Mouse (Mus musculus) liver, postnatal 0 days (tissue): ENCODE data around the gene Wrb. TPM values are rescaled to one million over a fixed set of nuclear protein-coding genes. Genes with fewer than 3 reads are reported as not detected.

ENCODE experiments used
- ATAC-seq: fragments of 200-750 bp; cut with Nextera tagmentation; 2 replicates; pipeline ENCODE4 v1.8.0; 2017; ENCODE audit warnings: mild to moderate bottlenecking, moderate library complexity
- DNase-seq: peaks from one replicate; pipeline ENCODE4 v3.0.0-alpha.2; 2016
- H3K27ac ChIP-seq: fragments of 300-500 bp; sonication (generic); 2 replicates; pipeline ENCODE4 v1.5.1; 2014; ENCODE audit warnings: antibody characterized with exemption, moderate library complexity, mild to moderate bottlenecking, low read depth
- H3K27me3 ChIP-seq: fragments of 300-500 bp; sonication (generic); 2 replicates; pipeline ENCODE4 v1.6.1; 2014; ENCODE audit warnings: low read length, control low read depth, mixed read lengths; ENCODE audit not compliant: insufficient read depth
- H3K36me3 ChIP-seq: fragments of 300-500 bp; sonication (generic); replicated peaks from 2 replicates; pipeline ENCODE4 v1.6.1; 2014; ENCODE audit warnings: mild to moderate bottlenecking, control low read depth, low read length, moderate library complexity, mixed read lengths; ENCODE audit not compliant: insufficient read depth
- H3K4me1 ChIP-seq: fragments of 300-500 bp; sonication (generic); 2 replicates; pipeline ENCODE4 v1.6.1; 2014; ENCODE audit warnings: antibody characterized with exemption, mild to moderate bottlenecking, control low read depth; ENCODE audit not compliant: insufficient read depth
- H3K4me2 ChIP-seq: fragments of 300-500 bp; sonication (generic); 2 replicates; pipeline ENCODE4 v1.6.1; 2014; ENCODE audit warnings: low read depth, mild to moderate bottlenecking, low read length, moderate library complexity, mixed read lengths
- H3K4me3 ChIP-seq: fragments of 300-500 bp; sonication (generic); 2 replicates; pipeline ENCODE4 v1.5.1; 2014; ENCODE audit warnings: low read depth, low read length
- H3K9ac ChIP-seq: fragments of 300-500 bp; sonication (generic); replicated peaks from 2 replicates; pipeline ENCODE4 v1.6.1; 2014; ENCODE audit warnings: mild to moderate bottlenecking, moderate library complexity
- H3K9me3 ChIP-seq: fragments of 300-500 bp; sonication (generic); 2 replicates; pipeline ENCODE4 v1.6.1; 2016; ENCODE audit warnings: mild to moderate bottlenecking, control low read depth, low read length, mixed read lengths
- CTCF ChIP-seq: sonication (generic); IDR thresholded peaks from 2 replicates; pipeline ENCODE4 v1.5.1; 2016; ENCODE audit warnings: antibody characterized with exemption, low read depth
- EP300 ChIP-seq: IDR thresholded peaks from 2 replicates; pipeline ENCODE4 v1.6.1; 2016; ENCODE audit warnings: antibody characterized with exemption, low read depth, mild to moderate bottlenecking
- WGBS: fragments of 180-500 bp; shearing (Covaris S2); extraction: QIAGEN DNeasy Blood & Tissue Kit; methylation state at CpG from one replicate; pipeline ENCODE4 v1.1.7; 2014; ENCODE audit not compliant: insufficient replicate concordance; 5-methylcytosine and 5-hydroxymethylcytosine counted together
- polyA plus RNA-seq: library from polyadenylated mRNA; unstranded; fragments of >200 nt; fragmentation: Nextera tagmentation; extraction: Ambion mirVana; gene quantifications from 2 replicates; pipeline ENCODE4 v1.2.1, GENCODE M21; 2015

The Wrb gene
- polyA plus RNA-seq, 1 experiment from 2014 or later = 6.1 TPM

- no peaks in the 10 kb centered on the region for H3K9me3 ChIP-seq
- ATAC-seq = no peak
- TF ChIP-seq CTCF (no peak), EP300 (no peak)
These were observed 9.3 kb downstream of the Wrb start for GRCm38 (mm10) chr16:96154476-96154875.

GRCm38 (mm10) chr16:96156019-96156418 is 10.8 kb downstream of the Wrb start:
- ATAC-seq (no peak), DNase-seq (no peak)
- Histone ChIP-seq H3K9me3 (no peaks in the 10 kb centered on the region), H3K27me3 (no peaks in the 10 kb centered on the region), H3K4me3 (no peak overlapping the region), H3K27ac (no peak overlapping the region), H3K4me2 (no peak overlapping the region), H3K4me1 (peaks cover 5% of the 10 kb centered on the region; the same call in 1 of the 2 replicates), H3K36me3 (no peaks in the 10 kb centered on the region), H3K9ac (no peak overlapping the region)
- 79% methylated on average over 8 of the region's 8 CpGs for WGBS
- TF ChIP-seq CTCF (no peak), EP300 (no peak)

More at GRCm38 (mm10) chr16:96154476-96154875, 9.3 kb downstream of the Wrb start:
- H3K4me2 ChIP-seq = no peak overlapping the region
- no peak overlapping the region for H3K9ac ChIP-seq
- peaks cover 5% of the 10 kb centered on the region; the same call in 1 of the 2 replicates for H3K4me1 ChIP-seq
- no peak for DNase-seq
- no peak overlapping the region for H3K4me3 ChIP-seq
- no peaks in the 10 kb centered on the region for H3K36me3 ChIP-seq
- H3K27me3 ChIP-seq = no peaks in the 10 kb centered on the region
- no peak overlapping the region for H3K27ac ChIP-seq
- WGBS = 84% methylated on average over 2 of the region's 2 CpGs

- Histone ChIP-seq H3K4me3 (no peak overlapping the region), H3K4me2 (no peak overlapping the region), H3K9me3 (no peaks in the 10 kb centered on the region), H3K27ac (no peak overlapping the region), H3K9ac (no peak overlapping the region), H3K27me3 (no peaks in the 10 kb centered on the region), H3K36me3 (no peaks in the 10 kb centered on the region), H3K4me1 (peaks cover 5% of the 10 kb centered on the region; the same call in 1 of the 2 replicates)
- ATAC-seq (no peak), DNase-seq (no peak)
- WGBS = 74% methylated on average over 11 of the region's 11 CpGs
- TF ChIP-seq EP300 = no peak
- no peak for TF ChIP-seq CTCF
These were observed 12.0 kb downstream of the Wrb start for GRCm38 (mm10) chr16:96157171-96157570.

GRCm38 (mm10) chr16:96158511-96159080 is 13.4 kb downstream of the Wrb start:
- Histone ChIP-seq H3K27ac (no peak overlapping the region; the same call in 1 of the 2 replicates), H3K27me3 (no peaks in the 10 kb centered on the region), H3K4me2 (peak overlapping the region; percentile 92), H3K9ac (peak overlapping the region; percentile 71), H3K4me3 (peak overlapping the region; percentile 57), H3K4me1 (peaks cover 5% of the 10 kb centered on the region; the same call in 1 of the 2 replicates), H3K36me3 (no peaks in the 10 kb centered on the region), H3K9me3 (no peaks in the 10 kb centered on the region)
- WGBS = 66% methylated on average over 12 of the region's 12 CpGs
- ATAC-seq = no peak
- no peak for TF ChIP-seq EP300
- TF ChIP-seq CTCF = no peak
- DNase-seq = no peak

GRCm38 (mm10) chr16:96159091-96159731 is 14.0 kb downstream of the Wrb start:
- Histone ChIP-seq H3K27me3 (no peaks in the 10 kb centered on the region), H3K27ac (no peak overlapping the region), H3K4me2 (peak overlapping the region; percentile 92), H3K9me3 (no peaks in the 10 kb centered on the region), H3K36me3 (no peaks in the 10 kb centered on the region), H3K4me3 (peak overlapping the region; percentile 57), H3K9ac (peak overlapping the region; percentile 71), H3K4me1 (peaks cover 5% of the 10 kb centered on the region; the same call in 1 of the 2 replicates)
- 4% methylated on average over 59 of the region's 67 CpGs for WGBS
- TF ChIP-seq EP300 (no peak), CTCF (peak; percentile 55)
- ATAC-seq (peak; percentile 80), DNase-seq (peak; percentile 63)

- peak overlapping the region; percentile 57 for H3K4me3 ChIP-seq
- DNase-seq = no peak
- H3K4me2 ChIP-seq = peak overlapping the region; percentile 92
- no peaks in the 10 kb centered on the region for H3K36me3 ChIP-seq
- 76% methylated on average over 20 of the region's 20 CpGs for WGBS
- peak overlapping the region; percentile 71 for H3K9ac ChIP-seq
- peaks cover 5% of the 10 kb centered on the region; the same call in 1 of the 2 replicates for H3K4me1 ChIP-seq
- no peak overlapping the region for H3K27ac ChIP-seq
- no peaks in the 10 kb centered on the region for H3K9me3 ChIP-seq
- no peak for ATAC-seq
- H3K27me3 ChIP-seq = no peaks in the 10 kb centered on the region
- no peak for TF ChIP-seq EP300
These were observed 14.7 kb downstream of the Wrb start for GRCm38 (mm10) chr16:96159794-96160346.
